Mouse (Mus musculus): ENCODE results near the gene Gpr50.

GRCm38 (mm10) chrX:71630709-71631108, 32.8 kb upstream of the Gpr50 start:
- no peak for TF ChIP-seq POLR2A (IDR thresholded peaks at IDR 0.05; ENCODE audit: control insufficient read depth, extremely low read depth, insufficient read depth, low read length, poor library complexity)
- TF ChIP-seq CTCF (IDR thresholded peaks at IDR 0.05; ENCODE audit: borderline replicate concordance, control insufficient read depth, extremely low read depth, insufficient read depth, low read length, poor library complexity), result no peak

All from thymus, adult 2 months (tissue).